ENCODE assay signal across 24 mouse cellular contexts in the genomic region with DNA sequence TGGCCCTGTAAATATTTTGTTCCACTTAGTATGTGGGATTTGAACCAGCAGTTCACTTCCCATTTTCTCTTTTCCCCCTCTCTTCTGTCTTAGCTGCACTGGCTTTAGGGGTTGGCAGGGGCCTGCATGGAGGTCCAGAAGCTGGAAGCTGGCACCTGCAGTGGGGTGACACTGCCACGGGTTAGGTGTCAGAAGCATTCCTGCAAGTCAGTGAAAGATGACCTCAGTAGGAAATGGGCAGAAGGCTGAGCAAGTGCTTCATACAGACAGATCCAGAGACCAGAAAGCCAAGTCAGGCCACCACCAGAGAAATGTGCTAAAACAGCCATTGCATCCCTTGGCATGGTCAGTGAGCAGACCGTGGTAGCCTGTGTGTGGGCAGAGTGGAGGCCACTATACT.
DNase-seq lines count a peak whose midpoint lies in the region; ATAC-seq and TF ChIP-seq lines count a peak whose summit lies in the region.
"Had no signal": no experiment of that assay in that cellular context is flagged by ENCODE, and none has a peak within 500 bp of the region (broad histone marks: within the 10 kb centered on the region; RNA-seq: fewer than 3 reads in every experiment).

No protein-coding gene starts in this region.

- no peak overlapping the region for H3K9ac ChIP-seq in liver, embryonic 14.5 days (replicated peaks)
- no peak overlapping the region for H3K9ac ChIP-seq in liver, embryonic 12.5 days
- H3K9ac ChIP-seq: embryonic facial prominence, embryonic 12.5 days; forebrain, embryonic 13.5 days had no signal

- no peak for TF ChIP-seq CTCF in liver, embryonic 14.5 days (IDR thresholded peaks at IDR 0.05; ENCODE audit: low read depth)

- no peaks in the 10 kb centered on the region for H3K4me1 ChIP-seq in liver, embryonic 14.5 days (replicated peaks; ENCODE audit: control insufficient read depth in 2 of 2, insufficient read depth in 2 of 2, low read length in 1 of 2)
- no peaks in the 10 kb centered on the region for H3K4me1 ChIP-seq in liver, embryonic 12.5 days
- H3K4me1 ChIP-seq: embryonic facial prominence, embryonic 10.5 days; embryonic facial prominence, embryonic 12.5 days; forebrain, embryonic 13.5 days had no signal

- 53% methylated on average over 2 of the region's 2 CpGs for WGBS in liver, embryonic 14.5 days (ENCODE audit: insufficient replicate concordance)
- WGBS in liver, embryonic 12.5 days (ENCODE audit: insufficient replicate concordance), result 71% methylated on average over 2 of the region's 2 CpGs

- H3K4me3 ChIP-seq in liver, embryonic 14.5 days (ENCODE audit: insufficient read depth in 1 of 2, low read depth in 2 of 2, low read length in 2 of 2), result no peak overlapping the region
- no peak overlapping the region for H3K4me3 ChIP-seq in liver, embryonic 12.5 days
- H3K4me3 ChIP-seq: embryonic facial prominence, embryonic 10.5 days; embryonic facial prominence, embryonic 12.5 days; forebrain, embryonic 13.5 days had no signal

- no peaks in the 10 kb centered on the region for H3K36me3 ChIP-seq in liver, embryonic 14.5 days (replicated peaks; ENCODE audit: control insufficient read depth, insufficient read depth, low read depth)
- H3K36me3 ChIP-seq in liver, embryonic 12.5 days, result peaks cover 30% of the 10 kb centered on the region

- no peak for TF ChIP-seq EP300 in liver, embryonic 14.5 days (IDR thresholded peaks at IDR 0.05; ENCODE audit: low read depth)

- peak; percentile 7; the same call in 1 of the 2 replicates for ATAC-seq in liver, embryonic 14.5 days (ENCODE audit: insufficient read depth)
- no peak for ATAC-seq in liver, embryonic 12.5 days
- ATAC-seq: activated CD4-positive, CD25-positive, alpha-beta regulatory T cell, adult 4 months; CD4-positive, CD25-positive, alpha-beta regulatory T cell, adult 4 months; forebrain, embryonic 13.5 days; Patski had no signal

- no peaks in the 10 kb centered on the region for H3K27me3 ChIP-seq in liver, embryonic 14.5 days (ENCODE audit: control insufficient read depth, insufficient read depth, low read length)
- no peaks in the 10 kb centered on the region for H3K27me3 ChIP-seq in liver, embryonic 12.5 days (replicated peaks)
- H3K27me3 ChIP-seq: CH12.LX; embryonic facial prominence, embryonic 12.5 days; forebrain, embryonic 13.5 days; Patski had no signal

- H3K27ac ChIP-seq in liver, embryonic 14.5 days, result no peak overlapping the region
- H3K27ac ChIP-seq in liver, embryonic 12.5 days, result no peak overlapping the region
- H3K27ac ChIP-seq: embryonic facial prominence, embryonic 10.5 days; embryonic facial prominence, embryonic 12.5 days; forebrain, embryonic 13.5 days had no signal

- DNase-seq in gastrocnemius, adult 18-20 months (ENCODE audit: low spot score), result peak; percentile 67
- DNase-seq in gastrocnemius, postnatal 4 days (ENCODE audit: low spot score in 2 of 2), result no peak
- DNase-seq in liver, embryonic 14.5 days (ENCODE audit: low read depth in 3 of 3, low spot score in 3 of 3), result no peak
- DNase-seq in gastrocnemius, postnatal 25 days, result peak; percentile 53
- no peak for DNase-seq in thymus, postnatal 25 days
- DNase-seq in layer of hippocampus, adult 9-11 months, result no peak
- DNase-seq: adrenal gland, adult 8-10 months; adrenal gland, postnatal 14 days; adrenal gland, postnatal 36 days; B cell, adult 2 months; cerebellum, adult 11-12 months; cerebellum, adult 2 months; cerebellum, adult 9-10 months; cerebellum, postnatal 10 days; cerebellum, postnatal 25 days had no signal

- H3K4me2 ChIP-seq in liver, embryonic 14.5 days (ENCODE audit: low read depth), result no peak overlapping the region
- H3K4me2 ChIP-seq in liver, embryonic 12.5 days, result no peak overlapping the region
- H3K4me2 ChIP-seq: embryonic facial prominence, embryonic 12.5 days; forebrain, embryonic 13.5 days had no signal

- no peaks in the 10 kb centered on the region for H3K9me3 ChIP-seq in liver, embryonic 14.5 days (ENCODE audit: control insufficient read depth, low read length)
- no peaks in the 10 kb centered on the region for H3K9me3 ChIP-seq in liver, embryonic 12.5 days (replicated peaks)
- H3K9me3 ChIP-seq: embryonic facial prominence, embryonic 10.5 days; embryonic facial prominence, embryonic 12.5 days; forebrain, embryonic 13.5 days; G1E had no signal

Comparison
In these comparisons a context has a peak if more than half of its experiments do, and no peak if none do; other contexts are left out.
1. DNase-seq: peak in gastrocnemius, adult 18-20 months (single experiment) and gastrocnemius, postnatal 25 days (single experiment); none in gastrocnemius, postnatal 4 days (0 of 2), liver, embryonic 14.5 days (0 of 3), thymus, postnatal 25 days (single experiment) and layer of hippocampus, adult 9-11 months (single experiment).